Mouse (Mus musculus): ENCODE measurements at regions not wholly inside any gene's neighbourhood (a gene's known extent, or its start where the extent isn't known, plus 50 kb on each side); places are given as distances from the start of the nearest gene placed in this dataset.

- TF ChIP-seq POLR2A (IDR thresholded peaks at IDR 0.05; ENCODE audit: insufficient read depth, low read length) (no peak), CTCF (IDR thresholded peaks at IDR 0.05; ENCODE audit: low read depth, low read length) (no peak)
These were observed 405.6 kb upstream of the Slc30a5 start for GRCm38 (mm10) chr13:101238860-101239259.

Data from ES-Bruce4 (cell line).